Mouse (Mus musculus) thymus, adult 2 months (tissue): ENCODE results near the gene Apoc1. TPM values are rescaled to one million over a fixed set of nuclear protein-coding genes. Genes with fewer than 3 reads are reported as not detected.

ENCODE experiments used
- DNase-seq: peaks from one replicate; pipeline ENCODE4 v3.0.0; 2021
- H3K27ac ChIP-seq: fragments of 200-500 bp; 2 replicates; pipeline ENCODE4 v1.5.1; 2012; ENCODE audit warnings: low read length, control low read depth; ENCODE audit not compliant: control insufficient read depth, insufficient read depth
- H3K27me3 ChIP-seq: fragments of 200-500 bp; 2 replicates; pipeline ENCODE4 v1.6.1; 2012; ENCODE audit warnings: mild to moderate bottlenecking, low read length, moderate library complexity, mixed read lengths; ENCODE audit not compliant: control insufficient read depth, insufficient read depth
- H3K36me3 ChIP-seq: fragments of 200-500 bp; 2 replicates; pipeline ENCODE4 v1.6.1; 2012; ENCODE audit warnings: mild to moderate bottlenecking, low read length, moderate library complexity; ENCODE audit not compliant: control insufficient read depth, insufficient read depth
- H3K4me1 ChIP-seq: fragments of 200-500 bp; replicated peaks from 2 replicates; pipeline ENCODE4 v1.6.1; 2012; ENCODE audit warnings: low read length; ENCODE audit not compliant: control insufficient read depth, insufficient read depth
- H3K4me3 ChIP-seq: fragments of 200-500 bp; 2 replicates; pipeline ENCODE4 v1.5.1; 2012; ENCODE audit warnings: mild to moderate bottlenecking, low read length, control low read depth, moderate library complexity; ENCODE audit not compliant: control insufficient read depth, insufficient read depth
- CTCF ChIP-seq: fragments of 200-500 bp; IDR thresholded peaks from 2 replicates; pipeline ENCODE4 v1.5.1; 2012; ENCODE audit warnings: mild to moderate bottlenecking, control low read depth, low read length, moderate library complexity, borderline replicate concordance; ENCODE audit not compliant: control insufficient read depth, poor library complexity, insufficient read depth; ENCODE audit errors: extremely low read depth
- POLR2A ChIP-seq: fragments of 200-500 bp; IDR thresholded peaks from 2 replicates; pipeline ENCODE4 v1.6.1; 2012; ENCODE audit warnings: mild to moderate bottlenecking, low read length, control low read depth, moderate library complexity; ENCODE audit not compliant: control insufficient read depth, poor library complexity, insufficient read depth; ENCODE audit errors: extremely low read depth
- WGBS: fragments of 180-500 bp; shearing (Covaris S2); methylation state at CpG from one replicate; pipeline ENCODE4 v1.1.7; 2018; 5-methylcytosine and 5-hydroxymethylcytosine counted together
- polyA plus RNA-seq: library from polyadenylated mRNA; depleted of rRNA; stranded (reverse); fragments of >200 nt; gene quantifications from 2 replicates; pipeline ENCODE4 v1.2.3, GENCODE M21; 2012

The Apoc1 gene
- polyA plus RNA-seq, 1 experiment, result 24.8 TPM

DNA sequence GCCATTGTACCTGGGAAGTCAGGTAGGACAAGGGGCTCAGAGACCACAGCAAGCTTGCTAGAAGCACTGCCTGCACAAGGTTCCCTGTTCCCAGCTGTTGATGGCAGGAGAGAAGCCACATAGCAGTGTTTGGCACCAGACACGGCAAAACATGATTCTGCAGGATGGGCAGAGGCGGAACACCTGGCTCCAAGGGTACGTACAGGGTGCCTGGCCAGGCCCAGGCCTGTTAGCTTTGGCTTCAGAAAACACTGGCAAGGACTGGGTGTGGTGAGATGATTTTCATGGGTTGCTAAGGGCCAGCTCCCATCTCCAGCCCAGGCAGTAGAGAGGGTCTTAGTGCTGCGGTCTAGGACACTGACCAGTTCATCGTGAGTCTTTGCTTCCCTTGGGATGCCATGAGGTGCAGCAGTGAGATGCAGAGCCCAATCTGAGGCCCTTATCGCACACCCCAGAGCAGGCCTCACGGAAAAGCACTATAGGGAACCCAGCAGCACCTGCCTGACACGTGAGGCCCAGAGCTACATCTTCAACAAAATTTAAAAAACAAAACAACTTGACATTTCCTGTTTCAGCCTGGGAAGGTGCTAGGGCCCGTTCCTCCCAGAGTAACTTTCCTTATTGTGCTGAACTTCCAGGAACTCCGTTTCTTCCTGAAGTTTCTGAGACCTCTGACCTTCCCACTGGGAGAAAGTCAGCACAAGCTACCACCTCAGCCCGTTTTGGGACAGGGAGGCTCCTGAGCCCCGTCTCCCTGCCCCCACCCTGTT lies 8.0 kb upstream of the Apoc1 start:
- WGBS, result 60% methylated on average over 12 of the region's 12 CpGs
- Histone ChIP-seq H3K36me3 (no peaks in the 10 kb centered on the region), H3K4me1 (peaks cover 31% of the 10 kb centered on the region), H3K27ac (peak overlapping the region; percentile 78), H3K27me3 (no peaks in the 10 kb centered on the region), H3K4me3 (no peak overlapping the region)
- TF ChIP-seq POLR2A, result no peak
- TF ChIP-seq CTCF, result no peak
- DNase-seq, result no peak

DNA sequence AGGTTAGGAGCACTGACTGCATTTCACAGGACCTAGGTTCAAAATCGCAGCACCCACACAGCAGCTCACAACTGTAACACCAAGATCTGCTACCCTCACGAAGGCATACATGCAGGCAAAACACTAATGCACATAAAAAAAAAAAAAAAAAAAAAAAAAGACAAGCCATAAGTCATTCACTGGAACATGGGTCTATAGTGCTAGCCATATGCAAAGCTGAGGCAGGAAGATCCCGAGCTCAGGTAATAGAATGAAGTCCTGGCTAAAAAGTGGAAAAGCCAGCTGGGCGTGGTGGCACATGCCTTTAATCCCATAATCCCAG lies 7.3 kb upstream of the Apoc1 start:
- no peaks in the 10 kb centered on the region for H3K36me3 ChIP-seq
- no peaks in the 10 kb centered on the region for H3K27me3 ChIP-seq
- H3K4me3 ChIP-seq, result no peak overlapping the region
- peak overlapping the region; percentile 78 for H3K27ac ChIP-seq
- peaks cover 31% of the 10 kb centered on the region for H3K4me1 ChIP-seq
- WGBS, result 48% methylated on average over 4 of the region's 4 CpGs
- TF ChIP-seq CTCF, result no peak
- TF ChIP-seq POLR2A, result no peak
- no peak for DNase-seq

DNA sequence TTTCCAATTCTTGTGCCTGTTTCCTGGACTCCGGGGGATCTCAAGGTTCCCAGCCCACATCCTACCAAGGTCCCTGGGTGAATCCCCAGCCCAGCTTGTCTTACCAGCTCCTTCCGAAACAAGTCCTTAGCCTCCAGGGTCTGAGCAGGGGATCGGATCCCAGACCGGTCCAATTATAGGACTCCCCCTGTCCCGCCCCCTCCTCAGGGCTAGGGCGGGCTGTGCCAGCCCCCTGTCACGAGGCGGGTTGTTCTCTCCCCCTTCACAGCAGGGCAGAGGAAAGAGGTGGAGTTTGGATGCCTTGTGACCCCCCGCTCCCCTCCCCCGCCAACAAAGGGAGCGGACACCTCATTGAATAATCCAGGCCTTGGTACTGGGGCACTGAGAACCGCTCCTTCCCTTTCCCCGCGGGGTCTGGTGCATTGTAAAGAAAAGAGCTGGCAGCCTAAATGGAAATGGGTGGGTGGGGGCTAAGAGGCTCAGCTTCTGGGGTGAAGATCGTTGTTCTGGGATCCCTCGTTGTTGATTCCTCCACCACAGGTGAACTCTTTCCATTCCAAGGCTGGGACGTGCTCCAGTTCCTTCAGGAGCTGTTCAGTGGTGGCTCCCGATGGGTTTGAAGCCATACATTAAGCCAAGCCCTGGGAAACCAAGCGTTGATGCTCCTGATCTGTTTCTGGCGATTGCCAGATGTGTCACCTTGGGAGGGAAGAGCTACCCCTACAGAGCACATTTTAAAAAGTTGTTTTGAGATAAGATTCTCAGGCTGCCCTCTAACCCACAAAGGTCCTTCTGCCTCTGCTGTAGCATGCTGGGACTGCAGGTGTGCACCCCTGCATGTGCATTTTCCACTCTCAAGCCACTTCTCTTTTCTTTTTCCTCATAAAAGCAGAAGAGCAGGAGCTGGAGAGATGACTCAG lies 6.7 kb upstream of the Apoc1 start, which contains the start of gene Apoe:
Gene Apoe, minus strand, starts transcription at position 282 of the 920 bp plus-strand sequence.
- peak within 1 kb of the TSS; percentile 78 for H3K27ac ChIP-seq
- WGBS, result 7% methylated on average over 20 of the region's 20 CpGs
- TF ChIP-seq CTCF (no peak), POLR2A (0 out of 2 replicates have a peak, but pooled peaks have one; percentile 20)
- peaks cover 31% of the 10 kb centered on the region for H3K4me1 ChIP-seq
- peak; percentile 30 for DNase-seq
- no peaks in the 10 kb centered on the region for H3K27me3 ChIP-seq
- H3K36me3 ChIP-seq, result no peaks in the 10 kb centered on the region
- peak within 1 kb of the TSS; percentile 11 for H3K4me3 ChIP-seq

DNA sequence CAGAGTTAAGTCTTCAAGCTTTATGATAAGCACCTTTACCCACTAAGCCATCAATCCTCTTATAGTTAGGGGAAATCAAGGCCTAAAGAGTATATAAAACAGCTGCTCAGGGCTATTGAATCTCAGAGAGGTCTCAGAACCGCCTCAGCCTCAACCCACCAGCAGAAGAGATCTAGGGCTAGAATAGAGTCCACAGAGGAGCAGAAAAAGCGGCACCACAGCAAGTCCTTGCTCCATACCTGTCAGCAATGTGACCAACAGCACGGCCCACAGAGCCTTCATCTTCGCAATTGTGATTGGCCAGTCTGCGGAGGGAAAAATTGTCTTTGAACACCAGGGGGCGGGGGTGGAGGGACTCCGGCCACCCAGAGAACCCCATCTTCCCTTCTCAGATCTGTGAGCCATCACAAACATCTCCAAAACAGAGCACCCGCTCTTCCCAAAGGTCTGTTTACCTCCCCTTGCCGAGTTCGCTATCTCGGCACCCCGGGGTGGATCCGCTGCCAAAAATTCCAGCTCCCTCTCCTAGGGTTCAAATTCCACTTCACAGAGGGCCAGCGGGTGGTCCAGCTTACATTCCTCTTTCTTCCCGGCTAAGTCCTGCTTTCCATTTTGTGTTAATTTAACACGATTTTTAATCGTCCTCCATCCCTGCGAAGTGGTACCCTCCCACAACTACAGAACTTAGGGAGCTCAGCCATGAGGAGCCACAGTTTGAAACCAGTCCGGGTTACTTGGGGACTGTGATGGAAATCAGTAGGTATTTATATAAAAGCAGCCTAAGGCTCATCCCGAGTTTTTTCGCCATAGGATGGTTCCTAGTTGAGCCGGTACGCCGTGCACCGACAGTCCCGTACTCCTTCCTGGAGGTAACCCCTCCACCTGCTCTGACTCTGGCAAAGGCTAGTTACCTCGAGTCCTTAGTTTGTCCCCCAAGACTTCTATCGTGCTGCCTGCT lies 5.8 kb upstream of the Apoc1 start:
- no peak for DNase-seq
- TF ChIP-seq CTCF (peak; percentile 42; the same call in 1 of the 2 replicates), POLR2A (no peak)
- 23% methylated on average over 28 of the region's 28 CpGs for WGBS
- peak overlapping the region; percentile 33; the same call in 1 of the 2 replicates for H3K27ac ChIP-seq
- no peaks in the 10 kb centered on the region for H3K27me3 ChIP-seq
- H3K4me1 ChIP-seq, result peaks cover 31% of the 10 kb centered on the region
- H3K36me3 ChIP-seq, result no peaks in the 10 kb centered on the region
- peak overlapping the region; percentile 11 for H3K4me3 ChIP-seq

DNA sequence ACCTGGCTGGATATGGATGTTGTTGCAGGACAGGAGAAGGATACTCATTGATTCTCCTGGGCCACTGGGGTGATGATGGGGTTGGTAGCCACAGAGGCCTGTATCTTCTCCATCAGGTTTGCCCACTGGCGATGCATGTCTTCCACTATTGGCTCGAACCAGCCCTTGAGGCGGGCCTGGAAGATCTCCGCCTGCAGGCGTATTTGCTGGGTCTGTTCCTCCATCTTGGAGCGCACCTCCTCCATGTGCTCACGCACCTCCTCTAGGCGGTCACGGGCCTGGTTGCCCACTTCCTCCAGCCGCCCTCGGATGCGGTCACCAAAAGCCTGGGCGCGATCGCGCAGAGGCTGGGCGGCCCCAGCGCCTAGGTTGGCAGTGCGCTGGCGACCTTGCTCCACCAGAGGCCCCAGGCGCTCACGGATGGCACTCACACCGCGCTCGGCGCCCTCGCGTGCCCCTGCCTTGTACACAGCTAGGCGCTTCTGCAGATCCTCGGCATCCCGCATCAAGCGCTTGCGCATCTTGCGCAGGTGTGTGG lies 3.9 kb upstream of the Apoc1 start:
- TF ChIP-seq CTCF, result no peak
- Histone ChIP-seq H3K4me1 (peaks cover 29% of the 10 kb centered on the region), H3K36me3 (no peaks in the 10 kb centered on the region), H3K27me3 (no peaks in the 10 kb centered on the region), H3K27ac (no peak overlapping the region), H3K4me3 (no peak overlapping the region)
- no peak for DNase-seq
- 98% methylated on average over 34 of the region's 34 CpGs for WGBS

DNA sequence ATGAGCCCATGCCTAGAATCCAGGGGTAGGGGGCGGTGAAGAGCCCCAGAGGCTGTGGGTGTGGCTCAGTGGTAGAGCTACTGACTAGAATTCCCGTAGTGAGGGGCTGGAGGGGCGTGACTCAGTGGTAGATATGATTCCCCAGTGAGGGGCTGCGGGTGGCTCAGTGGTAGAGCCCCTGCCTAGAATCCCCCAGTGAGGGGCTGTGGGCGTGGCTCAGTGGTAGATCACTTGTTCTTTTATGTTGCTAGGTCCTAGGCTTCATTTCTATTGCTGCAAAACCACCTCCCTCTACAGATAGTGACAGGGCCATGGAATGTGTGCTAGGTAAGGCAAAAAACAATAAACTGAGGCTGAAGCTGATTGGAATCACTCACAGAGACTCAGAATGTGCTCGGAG lies 3.4 kb upstream of the Apoc1 start:
- Histone ChIP-seq H3K27me3 (no peaks in the 10 kb centered on the region), H3K4me1 (peaks cover 26% of the 10 kb centered on the region)
- TF ChIP-seq CTCF (no peak), POLR2A (no peak)

More for the DNA sequence above, 3.4 kb upstream of the Apoc1 start:
- H3K4me3 ChIP-seq, result no peak overlapping the region
- no peaks in the 10 kb centered on the region for H3K36me3 ChIP-seq
- no peak for DNase-seq
- no peak overlapping the region for H3K27ac ChIP-seq
- 96% methylated on average over 6 of the region's 6 CpGs for WGBS
